Mouse (Mus musculus) neural tube, embryonic 13.5 days (tissue): ENCODE measurements around the gene Babam2. TPM values are rescaled to one million over a fixed set of nuclear protein-coding genes. Genes with fewer than 3 reads are reported as not detected.
"Not testable (repeated sequence)": the region's sequence is repeated elsewhere in the genome, so short reads cannot be mapped to it uniquely, and the experiment has no call there.

Experiments used
- ATAC-seq: fragments of 200-750 bp; cut with Nextera tagmentation; 2 replicates; pipeline ENCODE4 v1.8.0; 2017; ENCODE audit warnings: low read depth, mild to moderate bottlenecking, moderate TSS enrichment, moderate library complexity
- H3K27ac ChIP-seq: fragments of 300-500 bp; sonication (generic); replicated peaks from 2 replicates; pipeline ENCODE4 v1.5.1; 2015; ENCODE audit warnings: moderate library complexity, mild to moderate bottlenecking, inconsistent platforms
- H3K27me3 ChIP-seq: fragments of 300-500 bp; sonication (generic); 2 replicates; pipeline ENCODE4 v1.6.1; 2015; ENCODE audit warnings: mild to moderate bottlenecking, inconsistent platforms
- H3K36me3 ChIP-seq: fragments of 300-500 bp; sonication (generic); 2 replicates; pipeline ENCODE4 v1.6.1; 2015; ENCODE audit warnings: mild to moderate bottlenecking, inconsistent platforms
- H3K4me1 ChIP-seq: fragments of 300-500 bp; sonication (generic); replicated peaks from 2 replicates; pipeline ENCODE4 v1.6.1; 2015; ENCODE audit warnings: inconsistent platforms
- H3K4me2 ChIP-seq: fragments of 300-500 bp; sonication (generic); 2 replicates; pipeline ENCODE4 v1.6.1; 2015; ENCODE audit warnings: inconsistent platforms, mild to moderate bottlenecking, moderate library complexity
- H3K4me3 ChIP-seq: fragments of 300-500 bp; sonication (generic); 2 replicates; pipeline ENCODE4 v1.5.1; 2015; ENCODE audit warnings: mild to moderate bottlenecking, inconsistent platforms
- H3K9ac ChIP-seq: fragments of 300-500 bp; sonication (generic); 2 replicates; pipeline ENCODE4 v1.6.1; 2015; ENCODE audit warnings: moderate library complexity, mild to moderate bottlenecking, inconsistent platforms
- H3K9me3 ChIP-seq: fragments of 300-500 bp; sonication (generic); 2 replicates; pipeline ENCODE4 v1.6.1; 2016; ENCODE audit warnings: inconsistent platforms
- WGBS: fragments of 180-500 bp; shearing (Covaris S2); methylation state at CpG from one replicate; pipeline ENCODE4 v1.1.7; 2015; 5-methylcytosine and 5-hydroxymethylcytosine counted together
- polyA plus RNA-seq: library from polyadenylated mRNA; unstranded; fragments of >200 nt; fragmentation: Nextera tagmentation; extraction: Ambion mirVana; gene quantifications from 2 replicates; pipeline ENCODE4 v1.2.1, GENCODE M21; 2015

The Babam2 gene
- polyA plus RNA-seq, 1 experiment from 2014 or later, result 54.4 TPM

DNA sequence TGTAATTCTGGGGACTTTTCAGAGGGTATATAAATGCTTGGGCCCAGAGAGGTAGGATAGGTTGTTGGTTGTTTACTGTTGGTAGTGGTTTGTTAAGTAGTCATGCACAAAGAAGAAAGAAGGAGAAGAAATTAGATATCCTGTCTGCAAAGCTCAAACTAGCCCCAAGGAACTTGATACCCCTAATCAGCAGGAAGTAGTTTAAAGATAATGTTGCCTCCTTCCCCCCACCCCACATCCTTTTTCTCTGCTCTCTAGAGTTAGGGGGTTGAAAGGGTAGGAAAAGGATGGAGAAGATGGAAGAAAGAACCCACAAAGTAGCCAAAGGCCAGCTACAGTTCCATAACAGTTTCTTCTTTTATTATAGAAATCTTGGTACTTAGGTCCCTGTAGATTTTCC lies 99.5 kb downstream of the Babam2 start:
- H3K4me1 ChIP-seq, result no peaks in the 10 kb centered on the region
- H3K36me3 ChIP-seq, result no peaks in the 10 kb centered on the region
- no peak overlapping the region for H3K27ac ChIP-seq
- H3K9me3 ChIP-seq, result no peaks in the 10 kb centered on the region
- ATAC-seq, result no peak
- H3K27me3 ChIP-seq, result no peaks in the 10 kb centered on the region
- no peak overlapping the region for H3K9ac ChIP-seq
- H3K4me2 ChIP-seq, result no peak overlapping the region
- H3K4me3 ChIP-seq, result no peak overlapping the region

DNA sequence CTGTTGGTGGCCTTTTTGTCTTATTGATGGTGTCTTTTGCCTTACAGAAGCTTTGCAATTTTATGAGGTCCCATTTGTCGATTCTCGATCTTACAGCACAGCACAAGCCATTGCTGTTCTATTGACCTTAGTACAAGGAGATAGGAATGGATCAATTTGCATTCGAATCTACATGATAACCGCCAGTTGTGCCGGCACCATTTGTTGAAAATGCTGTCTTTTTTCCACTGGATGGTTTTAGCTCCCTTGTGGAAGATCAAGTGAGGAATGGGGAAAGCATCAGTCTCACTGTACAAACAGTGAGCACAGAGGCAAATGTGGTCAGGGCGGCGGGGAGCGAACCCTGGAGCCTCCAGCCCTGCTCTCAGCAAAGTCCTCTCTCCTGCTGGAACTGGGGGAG lies 106.7 kb downstream of the Babam2 start:
- H3K4me1 ChIP-seq, H3K27ac ChIP-seq, H3K9ac ChIP-seq, H3K4me2 ChIP-seq, ATAC-seq, H3K27me3 ChIP-seq, H3K4me3 ChIP-seq, H3K9me3 ChIP-seq, H3K36me3 ChIP-seq: not testable (repeated sequence)
- whole genome bisulfite sequencing, result 84% methylated on average over 8 of the region's 8 CpGs

DNA sequence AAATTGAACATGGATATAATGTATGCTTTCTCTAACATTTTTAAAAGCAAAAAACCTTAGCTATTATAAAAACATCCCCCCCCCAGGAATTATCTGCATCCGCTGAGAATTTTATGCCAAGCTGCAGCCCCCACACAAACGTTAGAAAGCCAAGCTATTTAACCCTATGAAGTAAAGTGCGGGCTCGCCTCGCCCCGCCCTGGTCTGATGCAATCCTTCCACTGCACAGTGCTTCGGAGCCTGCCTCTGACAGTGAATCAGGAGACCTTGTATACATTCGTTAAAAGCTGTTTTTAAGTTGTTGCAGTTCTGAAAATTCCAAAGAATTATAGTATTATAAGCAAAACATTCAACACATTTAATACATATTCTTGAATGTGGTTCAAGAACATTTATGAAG lies 107.3 kb downstream of the Babam2 start:
- H3K4me1 ChIP-seq, result no peaks in the 10 kb centered on the region
- WGBS, result 72% methylated on average over 8 of the region's 8 CpGs
- H3K27me3 ChIP-seq, result no peaks in the 10 kb centered on the region
- no peak overlapping the region for H3K4me2 ChIP-seq
- no peaks in the 10 kb centered on the region for H3K9me3 ChIP-seq
- ATAC-seq, result no peak
- H3K36me3 ChIP-seq, result no peaks in the 10 kb centered on the region
- H3K9ac ChIP-seq, result no peak overlapping the region
- no peak overlapping the region for H3K27ac ChIP-seq
- no peak overlapping the region for H3K4me3 ChIP-seq

DNA sequence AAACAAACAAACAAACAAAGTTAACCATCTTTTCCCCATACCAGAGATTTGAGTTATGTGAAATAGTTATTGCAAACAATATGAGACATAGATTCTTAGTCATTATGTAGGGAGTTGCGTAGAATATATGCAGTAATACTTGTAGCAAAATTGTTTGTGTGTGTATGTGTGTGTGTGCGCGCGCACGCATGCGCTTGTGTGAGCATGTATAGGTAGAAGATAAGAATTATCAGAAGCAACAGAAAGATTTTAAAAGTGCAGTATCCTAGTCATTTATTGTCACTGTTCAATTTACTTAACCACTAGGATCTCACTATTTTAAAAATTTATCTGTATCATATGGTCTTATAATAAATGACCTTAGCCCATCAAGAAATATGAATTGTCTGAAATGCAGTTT lies 109.8 kb downstream of the Babam2 start:
- H3K27me3 ChIP-seq, result no peaks in the 10 kb centered on the region
- no peaks in the 10 kb centered on the region for H3K36me3 ChIP-seq
- H3K9ac ChIP-seq, result no peak overlapping the region
- peaks cover 10% of the 10 kb centered on the region for H3K4me1 ChIP-seq
- WGBS, result 97% methylated on average over 6 of the region's 6 CpGs
- no peak overlapping the region for H3K4me3 ChIP-seq
- H3K4me2 ChIP-seq, result no peak overlapping the region
- no peak overlapping the region for H3K27ac ChIP-seq
- H3K9me3 ChIP-seq, result no peaks in the 10 kb centered on the region
- no peak for ATAC-seq

DNA sequence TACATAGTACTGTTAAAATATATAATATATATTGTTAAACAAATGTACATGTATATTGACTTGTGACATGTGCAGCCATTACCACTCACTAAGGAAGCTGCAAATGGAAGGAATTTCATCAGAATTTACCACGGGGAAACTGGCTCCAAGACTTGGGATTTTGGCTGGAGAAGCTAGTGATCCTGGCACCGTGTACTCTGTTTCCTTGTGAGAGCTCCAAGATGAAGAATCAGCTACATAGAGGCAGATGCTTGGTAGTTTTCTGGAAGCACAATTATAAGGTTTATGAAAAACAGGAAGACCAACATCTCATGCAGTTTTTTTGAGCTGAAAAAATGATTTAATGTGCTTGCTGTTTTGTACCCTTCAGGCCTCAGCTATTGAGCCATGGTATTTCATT lies 110.8 kb downstream of the Babam2 start:
- 81% methylated on average over 2 of the region's 2 CpGs for WGBS
- Histone ChIP-seq H3K27ac (no peak overlapping the region), H3K27me3 (no peaks in the 10 kb centered on the region), H3K4me3 (no peak overlapping the region), H3K36me3 (no peaks in the 10 kb centered on the region), H3K4me1 (peaks cover 10% of the 10 kb centered on the region), H3K9ac (no peak overlapping the region), H3K9me3 (no peaks in the 10 kb centered on the region), H3K4me2 (no peak overlapping the region)
- no peak for ATAC-seq

DNA sequence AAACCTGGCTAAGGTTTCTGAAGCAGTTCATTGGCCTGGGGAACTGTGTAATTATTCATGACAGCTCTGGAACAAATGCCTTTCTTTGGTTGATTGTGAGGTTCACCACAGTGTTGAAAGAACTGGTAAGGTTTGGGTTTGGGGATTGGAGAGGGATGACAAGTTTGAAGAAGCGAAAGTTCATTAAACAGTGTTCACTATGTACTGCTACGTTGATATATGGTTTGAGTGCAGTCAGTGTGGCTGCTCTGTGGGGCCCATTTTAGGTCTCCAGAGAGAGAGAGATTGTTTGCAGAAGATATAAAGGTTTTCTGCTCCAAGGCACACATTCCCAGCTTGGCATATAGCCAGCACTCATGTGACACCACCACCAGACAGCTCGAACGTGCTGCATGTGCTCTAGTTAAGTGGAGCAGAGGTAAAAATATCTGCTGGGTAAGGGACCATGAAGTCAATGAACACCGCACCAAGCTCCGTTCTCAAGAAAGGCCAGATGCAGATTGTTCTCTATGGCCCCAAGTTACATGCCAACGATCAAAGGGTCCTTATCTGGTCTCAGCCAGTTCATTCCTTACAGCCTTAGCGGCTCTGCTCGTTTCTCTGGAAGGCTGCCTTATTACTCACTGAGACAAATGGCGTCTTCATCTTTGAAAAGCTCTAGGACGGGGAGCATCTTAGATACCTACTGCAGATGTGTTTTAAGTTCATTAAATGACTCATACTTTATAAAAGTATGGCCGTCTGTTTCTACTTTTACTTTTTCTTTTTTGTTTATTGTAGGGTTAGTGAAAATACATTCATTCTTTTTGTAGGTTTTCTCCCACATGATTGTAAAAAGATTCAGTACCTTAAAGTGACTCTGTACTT lies 113.5 kb downstream of the Babam2 start:
- ATAC-seq, result 0 out of 2 replicates have a peak, but pooled peaks have one; percentile 19
- H3K4me3 ChIP-seq, result no peak overlapping the region
- H3K9ac ChIP-seq, result no peak overlapping the region
- 53% methylated on average over 12 of the region's 12 CpGs for WGBS
- H3K9me3 ChIP-seq, result no peaks in the 10 kb centered on the region
- H3K4me1 ChIP-seq, result peaks cover 10% of the 10 kb centered on the region
- H3K27me3 ChIP-seq, result no peaks in the 10 kb centered on the region
- H3K27ac ChIP-seq, result no peak overlapping the region
- H3K4me2 ChIP-seq, result no peak overlapping the region
- no peaks in the 10 kb centered on the region for H3K36me3 ChIP-seq

DNA sequence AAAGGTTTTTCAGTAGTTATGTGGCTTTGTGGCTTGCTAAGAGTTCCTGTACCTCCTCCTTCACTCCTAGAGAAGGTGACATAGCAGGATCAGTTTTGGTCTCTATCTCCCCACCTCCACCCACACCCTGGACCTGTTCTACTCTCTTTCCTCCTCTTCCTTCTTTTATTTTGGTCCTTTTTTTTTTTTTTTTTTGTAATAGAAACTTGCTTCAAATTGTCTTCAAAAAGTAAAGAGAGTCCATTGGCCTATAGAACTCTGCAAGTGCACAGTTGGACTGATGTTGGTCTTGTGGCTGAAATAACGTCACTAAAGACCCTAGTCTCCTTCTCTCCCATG lies 114.1 kb downstream of the Babam2 start:
- Histone ChIP-seq H3K9me3 (no peaks in the 10 kb centered on the region), H3K4me2 (no peak overlapping the region), H3K27me3 (no peaks in the 10 kb centered on the region), H3K27ac (no peak overlapping the region), H3K4me3 (no peak overlapping the region), H3K9ac (no peak overlapping the region), H3K36me3 (no peaks in the 10 kb centered on the region), H3K4me1 (peaks cover 10% of the 10 kb centered on the region)
- 87% methylated on average over 1 of the region's 1 CpGs for WGBS
- no peak for ATAC-seq

DNA sequence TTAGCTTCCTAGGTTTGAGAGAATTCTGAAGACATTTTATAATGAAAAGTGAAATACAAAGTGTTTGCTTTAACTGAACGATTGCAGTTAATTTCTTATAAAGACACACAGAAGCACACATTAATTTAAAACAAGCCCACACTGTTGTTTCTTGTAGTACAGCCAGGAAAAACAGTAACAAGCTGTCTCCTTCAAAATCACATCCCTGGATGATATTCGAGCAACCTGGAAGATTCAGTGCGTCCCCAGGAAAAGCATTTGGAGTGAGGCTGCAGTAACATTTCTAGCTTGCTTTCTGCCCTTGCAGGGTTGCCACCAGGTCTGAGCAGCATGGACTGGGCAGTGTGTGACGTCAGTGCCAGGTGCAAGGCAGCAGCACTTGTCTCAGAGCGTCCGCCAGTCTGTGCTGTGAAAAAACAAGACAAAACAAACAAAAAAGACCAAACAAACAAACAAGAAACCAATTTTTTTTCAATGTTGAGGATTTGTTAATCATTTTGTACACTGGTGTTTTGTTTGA lies 115.7 kb downstream of the Babam2 start:
- Histone ChIP-seq H3K4me2 (no peak overlapping the region), H3K4me3 (no peak overlapping the region), H3K27me3 (no peaks in the 10 kb centered on the region), H3K4me1 (peaks cover 10% of the 10 kb centered on the region), H3K27ac (no peak overlapping the region), H3K36me3 (no peaks in the 10 kb centered on the region), H3K9me3 (no peaks in the 10 kb centered on the region), H3K9ac (no peak overlapping the region)
- 88% methylated on average over 6 of the region's 6 CpGs for WGBS
- no peak for ATAC-seq

DNA sequence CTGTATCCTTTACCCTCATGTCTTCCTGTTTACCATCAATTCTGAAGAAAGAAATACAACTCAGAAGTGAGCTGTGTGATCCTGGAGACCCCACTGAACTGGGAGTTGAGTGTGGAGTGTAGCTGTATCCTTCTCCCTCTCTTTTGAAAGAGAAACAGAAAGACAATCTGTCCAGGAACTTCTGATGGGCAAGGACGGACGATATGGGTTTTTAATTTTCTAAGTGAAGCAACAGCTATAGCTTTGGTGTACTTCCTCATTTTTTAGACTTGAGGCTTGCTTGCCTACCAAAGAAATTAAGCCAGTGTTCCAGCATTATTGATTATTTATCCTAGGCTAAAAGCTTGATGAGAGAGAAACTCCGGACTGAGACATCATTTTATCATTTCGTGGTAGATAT lies 116.6 kb downstream of the Babam2 start:
- no peaks in the 10 kb centered on the region for H3K36me3 ChIP-seq
- no peak for ATAC-seq
- H3K9me3 ChIP-seq, result no peaks in the 10 kb centered on the region
- H3K9ac ChIP-seq, result no peak overlapping the region
- H3K27me3 ChIP-seq, result no peaks in the 10 kb centered on the region
- no peak overlapping the region for H3K27ac ChIP-seq
- peaks cover 10% of the 10 kb centered on the region for H3K4me1 ChIP-seq
- WGBS, result 93% methylated on average over 4 of the region's 4 CpGs
- no peak overlapping the region for H3K4me3 ChIP-seq
- H3K4me2 ChIP-seq, result no peak overlapping the region

DNA sequence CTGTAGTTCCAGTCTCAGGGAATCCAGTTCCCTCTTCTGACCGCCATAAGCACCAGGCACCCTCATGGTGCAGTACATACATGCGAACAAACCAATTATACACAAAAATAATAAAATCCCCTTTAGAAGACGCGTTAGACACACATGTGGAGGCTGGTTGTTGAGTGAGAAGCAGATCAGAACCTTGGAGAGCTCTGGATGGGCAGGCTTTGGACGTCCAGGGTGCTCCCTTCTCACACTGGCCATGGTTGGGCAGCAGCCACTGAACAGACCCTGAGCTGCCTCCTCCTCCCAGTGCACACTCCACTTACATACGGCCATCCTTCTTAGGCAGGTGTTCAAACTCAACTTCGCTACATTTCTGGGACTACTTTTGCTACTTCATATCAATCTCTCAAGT lies 117.6 kb downstream of the Babam2 start:
- Histone ChIP-seq H3K4me3 (no peak overlapping the region), H3K4me1 (peaks cover 10% of the 10 kb centered on the region), H3K36me3 (no peaks in the 10 kb centered on the region), H3K9ac (no peak overlapping the region), H3K4me2 (no peak overlapping the region), H3K9me3 (no peaks in the 10 kb centered on the region), H3K27ac (no peak overlapping the region), H3K27me3 (no peaks in the 10 kb centered on the region)
- no peak for ATAC-seq
- whole genome bisulfite sequencing, result 76% methylated on average over 7 of the region's 7 CpGs

DNA sequence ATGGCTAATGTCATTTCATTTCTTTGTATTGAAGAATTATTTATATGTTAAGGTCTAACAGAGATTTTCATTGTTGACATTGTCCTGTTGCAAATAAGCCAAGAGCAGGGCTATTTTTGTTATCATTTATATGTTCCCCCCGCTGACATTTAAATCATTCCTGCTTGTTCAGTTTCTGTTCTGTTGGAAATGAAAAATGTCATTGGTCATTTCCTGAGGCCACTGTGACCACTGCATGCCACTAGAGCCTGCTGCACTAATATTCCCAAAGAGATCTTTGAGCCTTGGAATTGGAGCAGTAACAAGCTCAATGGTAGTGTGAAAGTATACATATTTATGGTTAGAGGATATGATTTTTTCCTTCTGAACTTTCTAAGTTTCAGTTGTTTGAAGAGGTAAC lies 118.6 kb downstream of the Babam2 start:
- 89% methylated on average over 1 of the region's 1 CpGs for WGBS
- Histone ChIP-seq H3K9ac (no peak overlapping the region), H3K4me1 (peaks cover 2% of the 10 kb centered on the region), H3K36me3 (no peaks in the 10 kb centered on the region), H3K4me3 (no peak overlapping the region), H3K27me3 (no peaks in the 10 kb centered on the region), H3K4me2 (no peak overlapping the region), H3K9me3 (no peaks in the 10 kb centered on the region), H3K27ac (no peak overlapping the region)
- no peak for ATAC-seq

DNA sequence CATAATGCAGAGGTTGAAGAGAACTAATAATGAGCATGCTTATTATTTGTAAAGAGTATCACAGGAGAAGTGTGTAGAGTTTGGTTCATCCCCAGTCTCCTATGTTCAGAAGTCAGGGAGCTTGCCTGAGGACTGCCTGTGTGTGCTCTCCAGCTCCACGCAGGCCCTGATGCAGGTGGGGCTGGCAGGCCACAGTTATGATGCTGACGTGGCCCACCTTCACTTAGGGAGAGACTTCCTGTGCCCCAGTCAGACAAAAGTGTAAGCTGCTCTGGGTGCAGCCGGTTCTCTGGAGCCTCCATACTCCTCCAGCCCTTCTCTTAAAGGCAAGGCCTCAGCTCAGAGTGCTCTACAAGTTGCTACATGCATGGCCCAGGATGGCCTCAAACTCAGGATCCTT lies 123.3 kb downstream of the Babam2 start:
- Histone ChIP-seq H3K27ac (no peak overlapping the region), H3K36me3 (no peaks in the 10 kb centered on the region), H3K9me3 (no peaks in the 10 kb centered on the region), H3K4me3 (no peak overlapping the region), H3K4me2 (no peak overlapping the region), H3K9ac (no peak overlapping the region), H3K27me3 (no peaks in the 10 kb centered on the region), H3K4me1 (no peaks in the 10 kb centered on the region)
- 88% methylated on average over 3 of the region's 3 CpGs for WGBS
- ATAC-seq, result no peak

DNA sequence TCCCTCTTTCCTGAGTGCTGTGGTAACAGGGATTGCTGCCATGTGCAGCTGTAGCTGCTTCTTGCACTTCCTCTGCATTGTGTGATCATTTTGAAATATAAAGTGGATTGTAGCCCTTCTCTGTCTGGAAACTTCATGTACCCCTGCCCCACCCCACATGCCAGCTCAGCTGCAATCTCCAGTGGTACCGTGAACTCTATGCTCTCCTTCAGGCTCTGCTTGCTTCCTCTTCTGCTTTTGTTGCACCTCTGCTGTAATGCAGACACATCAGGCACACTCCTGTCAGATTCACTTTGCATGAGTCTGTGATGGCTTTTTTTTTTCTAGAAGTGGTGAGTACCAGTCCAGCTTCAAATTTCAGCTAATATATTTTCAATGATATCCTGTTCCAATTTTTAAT lies 123.7 kb downstream of the Babam2 start:
- H3K4me2 ChIP-seq, result no peak overlapping the region
- no peaks in the 10 kb centered on the region for H3K9me3 ChIP-seq
- no peak for ATAC-seq
- H3K4me3 ChIP-seq, result no peak overlapping the region
- no peaks in the 10 kb centered on the region for H3K36me3 ChIP-seq
- H3K4me1 ChIP-seq, result no peaks in the 10 kb centered on the region
- 94% methylated on average over 1 of the region's 1 CpGs for WGBS
- no peaks in the 10 kb centered on the region for H3K27me3 ChIP-seq
- H3K9ac ChIP-seq, result no peak overlapping the region
- no peak overlapping the region for H3K27ac ChIP-seq
